Mouse (Mus musculus) hindbrain, embryonic 15.5 days (tissue): ENCODE measurements around the gene Inpp1. TPM values are rescaled to one million over a fixed set of nuclear protein-coding genes. Genes with fewer than 3 reads are reported as not detected.
"Not testable (repeated sequence)": the region's sequence is repeated elsewhere in the genome, so short reads cannot be mapped to it uniquely, and the experiment has no call there.

ENCODE experiments used
- ATAC-seq: fragments of 200-750 bp; cut with Nextera tagmentation; 2 replicates; pipeline ENCODE4 v1.8.0; 2017; ENCODE audit warnings: low read depth, moderate number of reproducible peaks, moderate TSS enrichment; ENCODE audit not compliant: low FRiP score
- H3K27ac ChIP-seq: fragments of 300-500 bp; sonication (generic); replicated peaks from 2 replicates; pipeline ENCODE4 v1.5.1; 2015; ENCODE audit warnings: mild to moderate bottlenecking, inconsistent platforms
- H3K27me3 ChIP-seq: fragments of 300-500 bp; sonication (generic); 2 replicates; pipeline ENCODE4 v1.6.1; 2015; ENCODE audit warnings: control low read depth, inconsistent platforms
- H3K36me3 ChIP-seq: fragments of 300-500 bp; sonication (generic); 2 replicates; pipeline ENCODE4 v1.6.1; 2015; ENCODE audit warnings: control low read depth, inconsistent platforms
- H3K4me1 ChIP-seq: fragments of 300-500 bp; sonication (generic); replicated peaks from 2 replicates; pipeline ENCODE4 v1.6.1; 2015; ENCODE audit warnings: control low read depth, inconsistent platforms
- H3K4me2 ChIP-seq: fragments of 300-500 bp; sonication (generic); 2 replicates; pipeline ENCODE4 v1.6.1; 2015; ENCODE audit warnings: moderate library complexity, mild to moderate bottlenecking, inconsistent platforms
- H3K4me3 ChIP-seq: fragments of 300-500 bp; sonication (generic); 2 replicates; pipeline ENCODE4 v1.5.1; 2015; ENCODE audit warnings: mild to moderate bottlenecking, inconsistent platforms
- H3K9ac ChIP-seq: fragments of 300-500 bp; sonication (generic); 2 replicates; pipeline ENCODE4 v1.6.1; 2015; ENCODE audit warnings: inconsistent platforms
- H3K9me3 ChIP-seq: fragments of 300-500 bp; sonication (generic); 2 replicates; pipeline ENCODE4 v1.6.1; 2016; ENCODE audit warnings: control low read depth, inconsistent platforms
- WGBS: fragments of 180-500 bp; shearing (Covaris S2); methylation state at CpG from one replicate; pipeline ENCODE4 v1.1.7; 2015; 5-methylcytosine and 5-hydroxymethylcytosine counted together
- polyA plus RNA-seq: library from polyadenylated mRNA; unstranded; fragments of >200 nt; fragmentation: Nextera tagmentation; extraction: Ambion mirVana; gene quantifications from 2 replicates; pipeline ENCODE4 v1.2.1, GENCODE M21; 2015

Gene Inpp1
- 40.8 and 42.1 TPM in 2 replicates for polyA plus RNA-seq

DNA sequence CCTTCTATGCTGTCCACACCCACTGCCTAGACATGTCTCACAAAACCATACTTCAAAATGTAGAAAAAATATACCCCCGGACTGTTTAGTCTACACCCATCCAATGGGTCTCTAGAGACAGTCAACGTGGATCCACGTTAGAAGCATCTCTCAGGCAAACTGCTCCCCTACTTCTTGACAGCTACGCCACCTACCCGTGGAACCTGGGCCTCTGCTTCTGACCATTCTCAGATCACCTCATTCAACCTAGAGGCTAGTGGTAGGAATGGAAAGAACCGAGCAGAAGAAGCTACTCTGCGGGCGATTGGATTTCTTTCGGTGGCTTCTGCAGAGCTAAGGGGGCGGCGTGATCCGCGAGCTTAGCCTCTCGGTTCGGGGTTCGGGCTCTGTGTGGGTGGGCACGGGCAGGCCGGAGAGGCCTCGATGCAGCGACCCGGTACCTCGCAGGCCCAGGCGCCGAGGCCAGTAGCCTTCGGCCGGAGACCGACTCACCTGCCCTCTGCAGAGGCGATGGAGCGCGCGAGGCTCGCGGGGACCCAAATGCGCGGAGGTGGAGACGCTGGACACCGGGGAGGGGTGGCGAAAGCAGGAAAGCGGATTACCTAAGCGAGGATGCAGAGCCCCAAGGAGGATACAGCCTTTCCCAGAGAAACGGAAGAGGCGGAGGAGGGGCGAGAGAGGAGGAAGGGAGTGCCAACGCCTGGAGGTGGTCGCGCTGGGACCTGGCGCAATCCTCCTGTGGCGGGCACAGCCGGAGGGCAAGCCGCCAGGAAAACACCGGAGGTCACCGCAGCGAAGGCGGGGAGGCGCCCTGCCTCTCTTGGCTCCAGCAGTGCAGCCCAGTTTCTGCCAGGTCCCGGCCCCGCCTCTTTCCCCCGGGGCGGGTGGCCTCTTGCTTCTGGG is at the start of gene Inpp1:
Gene Inpp1, minus strand, starts transcription at position 779 of the 903 bp plus-strand sequence.
- Histone ChIP-seq H3K9me3 (no peaks in the 10 kb centered on the region), H3K27me3 (no peaks in the 10 kb centered on the region), H3K4me2 (peak within 1 kb of the TSS; percentile 86), H3K9ac (peak within 1 kb of the TSS; percentile 83), H3K27ac (peak within 1 kb of the TSS; percentile 91), H3K36me3 (0 out of 2 replicates have a peak, but pooled peaks cover 3% of the 10 kb centered on the region), H3K4me3 (peak within 1 kb of the TSS; percentile 78), H3K4me1 (peaks cover 23% of the 10 kb centered on the region)
- peak; percentile 89 for ATAC-seq
- under 1% methylated on average over 58 of the region's 59 CpGs for WGBS

DNA sequence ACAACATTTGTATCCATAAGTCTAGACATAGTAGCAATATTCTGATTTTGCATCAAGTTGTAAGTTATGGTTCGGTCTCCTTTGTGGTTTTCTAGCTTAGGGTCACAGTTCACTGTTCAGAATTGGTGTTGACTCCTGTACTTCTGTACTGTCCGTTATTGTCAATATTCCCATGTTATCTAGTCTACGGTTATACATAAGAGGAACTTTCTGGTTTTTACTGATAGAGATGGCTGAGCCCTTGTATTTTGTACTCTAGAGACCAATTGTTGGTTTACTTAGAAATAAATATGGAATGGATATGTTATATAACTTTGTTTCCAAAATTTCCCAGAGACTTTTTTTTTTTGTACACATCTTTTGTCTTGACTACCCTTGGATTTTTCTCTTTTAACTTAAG is 48.5 kb upstream of the Inpp1 start:
- WGBS: 97% methylated on average over 3 of the region's 3 CpGs
- Histone ChIP-seq H3K27me3 (no peaks in the 10 kb centered on the region), H3K9ac (no peak overlapping the region), H3K4me2 (no peak overlapping the region), H3K4me3 (no peak overlapping the region), H3K4me1 (no peaks in the 10 kb centered on the region), H3K36me3 (no peaks in the 10 kb centered on the region), H3K9me3 (no peaks in the 10 kb centered on the region), H3K27ac (no peak overlapping the region)
- ATAC-seq: no peak

DNA sequence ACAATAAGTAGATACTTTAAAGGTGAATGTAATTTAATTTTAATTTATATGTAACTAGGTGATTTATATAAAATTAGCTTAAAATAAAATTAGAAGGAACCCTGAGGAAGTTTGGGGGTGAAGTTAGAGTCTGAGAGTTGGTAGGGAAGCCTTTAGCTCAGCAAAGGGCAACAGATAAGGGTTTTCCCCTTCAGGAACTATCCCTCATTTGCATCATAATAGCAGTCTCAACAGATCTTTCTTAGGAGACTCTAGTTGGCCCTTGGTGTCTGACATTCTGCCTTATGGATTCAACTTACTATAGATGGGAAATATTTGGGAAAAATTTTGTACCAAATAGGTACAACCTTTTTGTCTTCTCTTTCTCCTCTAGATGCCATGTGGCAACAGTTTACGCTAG is 46.7 kb upstream of the Inpp1 start:
- Histone ChIP-seq H3K4me2 (no peak overlapping the region), H3K9me3 (no peaks in the 10 kb centered on the region), H3K4me1 (no peaks in the 10 kb centered on the region), H3K27me3 (no peaks in the 10 kb centered on the region), H3K27ac (no peak overlapping the region), H3K36me3 (0 out of 2 replicates have a peak, but pooled peaks cover 7% of the 10 kb centered on the region), H3K9ac (no peak overlapping the region), H3K4me3 (no peak overlapping the region)
- ATAC-seq: no peak
- 96% methylated on average over 1 of the region's 1 CpGs for WGBS

DNA sequence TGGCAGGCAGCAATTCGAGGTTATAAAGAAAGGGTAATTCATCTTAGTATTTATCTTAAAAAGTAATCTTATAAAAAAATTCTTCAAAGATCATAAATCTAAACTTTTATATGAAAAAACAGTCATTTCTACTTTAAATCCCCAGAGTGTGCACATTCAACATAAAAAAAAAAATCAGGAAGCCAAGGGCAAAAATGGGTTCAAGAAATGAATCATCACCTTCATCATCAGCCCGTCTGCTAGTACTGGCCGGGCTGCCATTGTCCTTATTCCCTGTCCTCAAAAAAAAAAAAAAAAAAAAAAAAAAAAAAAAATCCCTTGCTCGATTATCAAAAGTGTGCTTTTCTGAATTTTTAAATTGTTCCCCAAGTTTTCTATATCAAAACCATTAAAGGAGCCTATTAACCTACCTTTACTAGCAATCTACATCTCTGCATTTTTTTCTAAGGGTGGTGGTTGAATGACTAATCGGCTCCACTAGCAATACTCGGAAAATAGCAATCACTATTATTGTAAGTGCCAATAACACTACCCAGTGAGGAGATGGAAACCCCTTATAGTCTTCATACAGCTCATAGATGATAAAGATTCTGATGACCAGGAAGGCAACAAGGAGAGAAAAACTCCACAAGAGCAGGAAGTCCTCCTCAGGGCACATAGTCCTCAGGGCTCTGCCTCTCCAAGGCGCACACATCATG is 38.6 kb upstream of the Inpp1 start:
- no peak overlapping the region for H3K27ac ChIP-seq
- H3K9ac ChIP-seq: no peak overlapping the region
- no peaks in the 10 kb centered on the region for H3K27me3 ChIP-seq
- 0 out of 2 replicates have a peak, but pooled peaks cover 7% of the 10 kb centered on the region for H3K36me3 ChIP-seq
- H3K4me2 ChIP-seq: no peak overlapping the region
- H3K9me3 ChIP-seq: no peaks in the 10 kb centered on the region
- no peak for ATAC-seq
- H3K4me1 ChIP-seq: no peaks in the 10 kb centered on the region
- WGBS: 88% methylated on average over 7 of the region's 7 CpGs
- no peak overlapping the region for H3K4me3 ChIP-seq

DNA sequence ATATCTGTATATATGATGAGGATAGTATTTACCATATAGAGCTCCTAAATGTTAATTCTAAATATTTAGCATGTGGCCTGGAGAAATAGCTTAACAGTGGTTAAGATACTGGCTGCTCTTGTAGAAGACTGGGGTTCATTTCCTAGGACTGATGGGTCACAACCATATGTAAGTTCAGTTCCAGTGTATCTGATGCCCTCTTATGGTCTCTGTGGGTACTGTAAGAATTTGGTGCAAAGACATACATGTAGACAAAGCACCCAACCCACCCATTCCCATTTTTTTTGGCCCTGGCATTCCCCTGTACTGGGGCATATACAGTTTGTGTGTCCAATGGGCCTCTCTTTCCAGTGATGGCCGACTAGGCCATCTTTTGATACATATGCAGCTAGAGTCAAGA is 36.5 kb upstream of the Inpp1 start:
- H3K36me3 ChIP-seq, H3K4me1 ChIP-seq, H3K27ac ChIP-seq, H3K27me3 ChIP-seq, H3K4me3 ChIP-seq, ATAC-seq, H3K9me3 ChIP-seq, H3K4me2 ChIP-seq, H3K9ac ChIP-seq: not testable (repeated sequence)
- WGBS: 88% methylated on average over 1 of the region's 1 CpGs

DNA sequence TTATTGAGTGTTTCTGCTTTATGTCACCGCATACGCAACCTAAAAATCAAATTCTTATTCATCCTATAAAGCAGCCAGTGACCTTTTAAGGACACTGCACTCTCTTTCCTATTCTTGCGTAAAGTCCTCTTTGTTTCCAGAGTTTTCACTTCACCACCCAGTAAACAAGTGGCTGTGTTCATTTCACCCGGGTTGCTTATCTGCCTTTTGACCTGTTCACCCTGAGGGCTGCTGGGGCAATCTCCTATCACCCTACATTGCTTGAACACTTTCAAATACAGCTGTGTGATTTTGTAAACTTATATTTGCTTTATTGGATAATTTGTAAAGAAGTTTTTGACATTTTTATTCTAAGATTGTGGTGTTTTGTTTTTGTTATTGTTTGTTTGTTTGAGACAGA is 31.9 kb upstream of the Inpp1 start:
- no peaks in the 10 kb centered on the region for H3K9me3 ChIP-seq
- peaks cover 11% of the 10 kb centered on the region for H3K4me1 ChIP-seq
- H3K4me2 ChIP-seq: no peak overlapping the region
- H3K36me3 ChIP-seq: no peaks in the 10 kb centered on the region
- H3K27me3 ChIP-seq: no peaks in the 10 kb centered on the region
- no peak overlapping the region for H3K27ac ChIP-seq
- no peak overlapping the region for H3K4me3 ChIP-seq
- no peak overlapping the region for H3K9ac ChIP-seq
- no peak for ATAC-seq
- 67% methylated on average over 4 of the region's 4 CpGs for WGBS

DNA sequence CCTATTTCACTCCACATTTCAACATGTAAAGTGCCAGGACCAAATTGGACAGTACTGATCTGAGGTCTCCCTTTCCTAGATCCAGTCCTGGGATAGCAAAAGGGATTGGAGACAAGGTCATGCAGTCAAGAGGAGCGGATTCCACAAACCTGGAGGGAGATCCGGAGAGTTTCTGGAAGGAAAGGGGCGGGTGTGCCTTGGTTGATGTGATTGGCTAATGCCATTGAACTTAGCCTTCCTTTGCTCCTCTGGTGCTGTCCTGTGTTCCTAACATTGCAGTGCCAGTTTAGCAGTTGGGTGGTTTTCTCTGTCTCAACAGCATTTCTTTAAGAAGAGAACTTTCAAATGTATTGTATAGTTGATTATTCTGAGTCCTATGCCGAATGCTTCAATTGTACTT is 29.1 kb upstream of the Inpp1 start:
- no peaks in the 10 kb centered on the region for H3K27me3 ChIP-seq
- no peak overlapping the region for H3K9ac ChIP-seq
- H3K4me3 ChIP-seq: no peak overlapping the region
- no peak overlapping the region for H3K27ac ChIP-seq
- WGBS: 89% methylated on average over 4 of the region's 4 CpGs
- ATAC-seq: no peak
- H3K9me3 ChIP-seq: no peaks in the 10 kb centered on the region
- H3K4me2 ChIP-seq: no peak overlapping the region
- H3K4me1 ChIP-seq: peaks cover 14% of the 10 kb centered on the region
- no peaks in the 10 kb centered on the region for H3K36me3 ChIP-seq

DNA sequence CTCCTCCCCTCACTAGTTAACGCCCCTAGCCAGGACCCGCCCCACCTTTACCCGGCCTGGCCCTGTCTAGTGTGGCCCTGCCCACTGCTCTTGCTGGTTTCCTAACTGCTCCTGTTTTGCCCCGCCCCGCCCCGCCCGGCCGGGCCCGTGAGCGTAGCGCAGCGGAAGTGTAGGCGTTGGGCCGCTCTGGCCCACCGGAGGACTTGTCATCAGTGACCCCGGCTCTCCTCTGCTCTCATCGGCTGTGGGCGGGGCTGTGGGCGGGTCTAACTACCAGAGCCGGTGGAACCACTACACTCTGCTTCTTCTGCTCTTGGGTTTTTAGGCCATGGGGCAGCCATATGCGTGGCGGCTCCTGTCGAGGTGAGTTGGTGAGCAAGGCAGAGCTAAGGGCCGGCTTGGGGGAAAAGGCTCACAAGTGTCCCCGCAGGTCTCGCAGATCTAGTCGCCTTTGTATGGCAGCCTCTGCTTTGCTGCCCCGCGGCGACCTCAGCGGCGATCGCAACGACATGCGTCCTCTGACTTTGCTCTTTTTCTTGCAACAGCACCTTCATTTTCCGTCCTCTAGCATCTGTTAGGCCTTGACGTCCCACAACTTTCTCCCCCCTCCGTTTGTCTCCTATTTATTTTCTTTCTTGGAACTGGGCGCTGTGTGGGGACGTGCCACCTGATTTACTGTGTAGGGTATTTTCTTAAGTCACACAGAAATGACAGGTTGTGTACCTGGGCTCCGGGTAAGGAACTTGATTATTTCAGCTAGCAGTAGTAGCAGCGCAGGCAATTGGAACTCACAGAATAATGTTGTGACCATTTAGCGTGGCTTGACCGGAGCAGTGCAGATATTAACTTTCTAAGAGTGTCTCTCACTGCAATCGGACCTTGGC is 27.5 kb upstream of the Inpp1 start, which contains the start of gene Hibch:
Gene Hibch, plus strand, starts transcription at position 148 of the 884 bp plus-strand sequence.
- 3% methylated on average over 45 of the region's 45 CpGs for WGBS
- Histone ChIP-seq H3K4me3 (peak within 1 kb of the TSS; percentile 62), H3K9ac (peak within 1 kb of the TSS; percentile 66), H3K36me3 (no peaks in the 10 kb centered on the region), H3K9me3 (no peaks in the 10 kb centered on the region), H3K4me2 (peak within 1 kb of the TSS; percentile 63), H3K27ac (peak within 1 kb of the TSS; percentile 87), H3K27me3 (no peaks in the 10 kb centered on the region), H3K4me1 (peaks cover 14% of the 10 kb centered on the region)
- peak; percentile 100 for ATAC-seq

DNA sequence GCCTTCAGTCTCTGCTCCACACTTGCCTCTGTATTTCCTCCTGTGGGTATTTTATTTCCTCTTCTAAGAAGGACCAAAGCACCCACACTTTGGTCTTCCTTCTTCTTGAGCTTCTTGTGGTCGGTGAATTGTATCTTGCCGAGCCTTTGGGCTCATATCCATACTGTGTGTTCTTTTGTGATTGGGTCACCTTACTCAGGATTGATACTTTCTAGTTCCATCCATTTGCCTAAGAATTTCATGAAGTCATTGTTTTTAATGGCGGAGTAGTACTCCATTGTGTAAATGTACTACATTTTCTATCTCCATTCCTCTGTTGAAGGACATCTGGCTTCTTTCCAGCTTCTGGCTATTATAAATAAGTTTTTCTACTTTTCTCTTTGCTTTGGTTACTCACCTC is 26.9 kb upstream of the Inpp1 start:
- Histone ChIP-seq H3K27ac (peak overlapping the region; percentile 87; the same call in 1 of the 2 replicates), H3K4me2 (peak overlapping the region; percentile 63), H3K4me3 (peak overlapping the region; percentile 62), H3K27me3 (no peaks in the 10 kb centered on the region), H3K4me1 (peaks cover 14% of the 10 kb centered on the region), H3K36me3 (no peaks in the 10 kb centered on the region), H3K9me3 (no peaks in the 10 kb centered on the region), H3K9ac (0 out of 2 replicates have a peak overlapping the region, but pooled peaks have one; percentile 10)
- peak; percentile 59 for ATAC-seq
- 25% methylated on average over 3 of the region's 3 CpGs for WGBS

DNA sequence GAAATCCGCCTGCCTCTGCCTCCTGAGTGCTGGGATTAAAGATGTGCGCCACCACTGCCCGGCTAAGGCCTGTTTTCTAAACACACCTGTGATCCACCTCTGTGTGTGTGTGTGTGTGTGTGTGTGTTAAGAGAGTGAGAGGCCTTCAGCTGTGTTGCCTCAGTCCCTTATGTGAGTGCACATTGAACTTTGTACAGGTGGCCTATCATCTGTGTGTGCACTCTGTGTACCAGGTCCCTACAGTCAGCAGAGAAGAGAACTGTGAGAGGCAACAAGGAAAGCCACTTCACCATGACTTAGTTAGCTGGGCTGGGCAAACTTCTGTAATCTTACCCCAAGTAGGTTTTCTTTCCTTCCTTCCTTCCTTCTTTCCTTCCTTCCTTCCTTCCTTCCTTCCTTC is 21.6 kb upstream of the Inpp1 start:
- ATAC-seq: no peak
- Histone ChIP-seq H3K27ac (no peak overlapping the region), H3K4me2 (no peak overlapping the region), H3K9me3 (no peaks in the 10 kb centered on the region), H3K4me3 (no peak overlapping the region), H3K9ac (no peak overlapping the region), H3K36me3 (no peaks in the 10 kb centered on the region), H3K27me3 (no peaks in the 10 kb centered on the region), H3K4me1 (peaks cover 1% of the 10 kb centered on the region; the same call in 1 of the 2 replicates)
- WGBS: 85% methylated on average over 3 of the region's 3 CpGs

DNA sequence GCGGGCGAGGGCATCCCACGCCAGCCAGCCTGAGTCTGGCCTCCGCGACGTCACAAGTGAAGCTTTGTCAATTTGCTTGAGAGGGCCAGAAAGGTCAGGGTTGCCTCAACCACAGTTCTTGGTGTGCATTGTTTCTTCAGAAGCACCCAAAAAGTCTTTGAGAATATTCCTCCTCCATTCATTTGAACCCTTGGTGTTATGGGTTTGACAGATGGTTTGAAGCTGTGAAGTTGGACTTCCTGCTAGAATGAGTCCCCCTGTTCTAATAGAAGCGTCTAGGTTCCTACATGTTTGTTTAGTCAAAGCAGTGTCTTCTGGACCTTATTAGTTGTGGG is 292 bp upstream of the Inpp1 start:
- Histone ChIP-seq H3K4me3 (peak overlapping the region; percentile 78), H3K4me2 (peak overlapping the region; percentile 86), H3K4me1 (peaks cover 23% of the 10 kb centered on the region), H3K9ac (peak overlapping the region; percentile 83), H3K36me3 (0 out of 2 replicates have a peak, but pooled peaks cover 3% of the 10 kb centered on the region), H3K9me3 (no peaks in the 10 kb centered on the region), H3K27me3 (no peaks in the 10 kb centered on the region), H3K27ac (peak overlapping the region; percentile 91)
- ATAC-seq: no peak; the same call in 1 of the 2 replicates
- 3% methylated on average over 7 of the region's 7 CpGs for WGBS
